Mouse (Mus musculus): ENCODE data around the gene Depdc7. TPM values are rescaled to one million over a fixed set of nuclear protein-coding genes. Genes with fewer than 3 reads are reported as not detected.
A peak's percentile ranks its signal among the peaks of the same experiment; 100 is the strongest.

Depdc7 gene
- polyA plus RNA-seq, 1 experiment, result 4.3 TPM

- no peaks in the 10 kb centered on the region for H3K79me2 ChIP-seq (ENCODE audit: control insufficient read depth, insufficient read depth)
- H3K4me2 ChIP-seq (ENCODE audit: low read depth), result peak overlapping the region; percentile 80
- H3K27me3 ChIP-seq (ENCODE audit: control insufficient read depth, insufficient read depth, insufficient read length), result no peaks in the 10 kb centered on the region
- H3ac ChIP-seq (ENCODE audit: control insufficient read depth, insufficient read length), result peak overlapping the region; percentile 60
- peak overlapping the region; percentile 46 for H3K4me3 ChIP-seq
- TF ChIP-seq CEBPB (IDR thresholded peaks at IDR 0.05; ENCODE audit: insufficient read depth, poor library complexity, severe bottlenecking) (no peak), POLR2AphosphoS2 (IDR thresholded peaks at IDR 0.05; ENCODE audit: insufficient read length, low read depth) (no peak), REST (IDR thresholded peaks at IDR 0.05; ENCODE audit: insufficient read depth, insufficient read length) (no peak), TCF3 (IDR thresholded peaks at IDR 0.05; ENCODE audit: insufficient read length, low read depth) (no peak), USF1 (IDR thresholded peaks at IDR 0.05; ENCODE audit: low read depth) (no peak), POLR2A (IDR thresholded peaks at IDR 0.05; ENCODE audit: insufficient read length, low read depth) (no peak), MYOD1 (IDR thresholded peaks at IDR 0.05; ENCODE audit: control insufficient read depth in 1 of 3, insufficient read length in 2 of 3, low read depth in 2 of 3) (no peak), SRF (IDR thresholded peaks at IDR 0.05; ENCODE audit: control insufficient read depth, insufficient read length, low read depth) (no peak), E2F4 (IDR thresholded peaks at IDR 0.05; ENCODE audit: insufficient read depth) (no peak), MAX (IDR thresholded peaks at IDR 0.05; ENCODE audit: low read depth) (no peak), TCF12 (IDR thresholded peaks at IDR 0.05; ENCODE audit: insufficient read depth, poor library complexity, severe bottlenecking) (no peak), MYOG (IDR thresholded peaks at IDR 0.05; ENCODE audit: control insufficient read depth in 1 of 3, insufficient read depth in 1 of 3, insufficient read length in 2 of 3, low read depth in 2 of 3) (no peak)
- no peaks in the 10 kb centered on the region for H3K36me3 ChIP-seq (ENCODE audit: control insufficient read depth, insufficient read depth)
Measured at GRCm38 (mm10) chr2:104712486-104712809, 30.2 kb downstream of the Depdc7 start.

GRCm38 (mm10) chr2:104711585-104712485, 30.8 kb downstream of the Depdc7 start, which contains the start of gene Tcp11l1:
TSS of gene Tcp11l1 (minus strand) at chr2:104712169.
- peak within 1 kb of the TSS; percentile 46 for H3K4me3 ChIP-seq
- peak within 1 kb of the TSS; percentile 80 for H3K4me2 ChIP-seq (ENCODE audit: low read depth)
- H3K79me2 ChIP-seq (ENCODE audit: control insufficient read depth, insufficient read depth), result no peaks in the 10 kb centered on the region
- H3ac ChIP-seq (ENCODE audit: control insufficient read depth, insufficient read length), result peak within 1 kb of the TSS; percentile 60
- H3K27me3 ChIP-seq (ENCODE audit: control insufficient read depth, insufficient read depth, insufficient read length), result no peaks in the 10 kb centered on the region
- no peaks in the 10 kb centered on the region for H3K36me3 ChIP-seq (ENCODE audit: control insufficient read depth, insufficient read depth)
- TF ChIP-seq E2F4 (IDR thresholded peaks at IDR 0.05; ENCODE audit: insufficient read depth), result peak; percentile 38
- no peak for TF ChIP-seq SRF (IDR thresholded peaks at IDR 0.05; ENCODE audit: control insufficient read depth, insufficient read length, low read depth)
- TF ChIP-seq MYOD1 (IDR thresholded peaks at IDR 0.05; ENCODE audit: control insufficient read depth in 1 of 3, insufficient read length in 2 of 3, low read depth in 2 of 3), result no peak
- no peak for TF ChIP-seq USF1 (IDR thresholded peaks at IDR 0.05; ENCODE audit: low read depth)
- no peak for TF ChIP-seq CEBPB (IDR thresholded peaks at IDR 0.05; ENCODE audit: insufficient read depth, poor library complexity, severe bottlenecking)
- no peak for TF ChIP-seq TCF12 (IDR thresholded peaks at IDR 0.05; ENCODE audit: insufficient read depth, poor library complexity, severe bottlenecking)
- peak; percentile 52 for TF ChIP-seq POLR2AphosphoS2 (IDR thresholded peaks at IDR 0.05; ENCODE audit: insufficient read length, low read depth)
- peak in 1 of 3 experiments; percentile 11 for TF ChIP-seq MYOG (IDR thresholded peaks at IDR 0.05; ENCODE audit: control insufficient read depth in 1 of 3, insufficient read depth in 1 of 3, insufficient read length in 2 of 3, low read depth in 2 of 3)
- TF ChIP-seq TCF3 (IDR thresholded peaks at IDR 0.05; ENCODE audit: insufficient read length, low read depth), result no peak
- TF ChIP-seq REST (IDR thresholded peaks at IDR 0.05; ENCODE audit: insufficient read depth, insufficient read length), result no peak
- TF ChIP-seq POLR2A (IDR thresholded peaks at IDR 0.05; ENCODE audit: insufficient read length, low read depth), result peak; percentile 57
- TF ChIP-seq MAX (IDR thresholded peaks at IDR 0.05; ENCODE audit: low read depth), result no peak

GRCm38 (mm10) chr2:104710670-104711370, 31.9 kb downstream of the Depdc7 start:
- Histone ChIP-seq H3K27me3 (ENCODE audit: control insufficient read depth, insufficient read depth, insufficient read length) (no peaks in the 10 kb centered on the region), H3K36me3 (ENCODE audit: control insufficient read depth, insufficient read depth) (no peaks in the 10 kb centered on the region), H3ac (ENCODE audit: control insufficient read depth, insufficient read length) (no peak overlapping the region), H3K79me2 (ENCODE audit: control insufficient read depth, insufficient read depth) (no peaks in the 10 kb centered on the region), H3K4me3 (peak overlapping the region; percentile 46), H3K4me2 (ENCODE audit: low read depth) (peak overlapping the region; percentile 80)
- TF ChIP-seq CEBPB (IDR thresholded peaks at IDR 0.05; ENCODE audit: insufficient read depth, poor library complexity, severe bottlenecking) (no peak), MYOD1 (IDR thresholded peaks at IDR 0.05; ENCODE audit: control insufficient read depth in 1 of 3, insufficient read length in 2 of 3, low read depth in 2 of 3) (no peak), E2F4 (IDR thresholded peaks at IDR 0.05; ENCODE audit: insufficient read depth) (no peak), SRF (IDR thresholded peaks at IDR 0.05; ENCODE audit: control insufficient read depth, insufficient read length, low read depth) (no peak), USF1 (IDR thresholded peaks at IDR 0.05; ENCODE audit: low read depth) (peak; percentile 23)

GRCm38 (mm10) chr2:104709786-104710337, 32.8 kb downstream of the Depdc7 start:
- Histone ChIP-seq H3K27me3 (ENCODE audit: control insufficient read depth, insufficient read depth, insufficient read length) (no peaks in the 10 kb centered on the region), H3K4me2 (ENCODE audit: low read depth) (no peak overlapping the region), H3ac (ENCODE audit: control insufficient read depth, insufficient read length) (no peak overlapping the region), H3K79me2 (ENCODE audit: control insufficient read depth, insufficient read depth) (no peaks in the 10 kb centered on the region), H3K4me3 (no peak overlapping the region), H3K36me3 (ENCODE audit: control insufficient read depth, insufficient read depth) (no peaks in the 10 kb centered on the region)
- no peak for TF ChIP-seq E2F4 (IDR thresholded peaks at IDR 0.05; ENCODE audit: insufficient read depth)
- TF ChIP-seq SRF (IDR thresholded peaks at IDR 0.05; ENCODE audit: control insufficient read depth, insufficient read length, low read depth), result no peak
- TF ChIP-seq REST (IDR thresholded peaks at IDR 0.05; ENCODE audit: insufficient read depth, insufficient read length), result no peak
- TF ChIP-seq MYOD1 (IDR thresholded peaks at IDR 0.05; ENCODE audit: control insufficient read depth in 1 of 3, insufficient read length in 2 of 3, low read depth in 2 of 3), result no peak
- no peak for TF ChIP-seq TCF12 (IDR thresholded peaks at IDR 0.05; ENCODE audit: insufficient read depth, poor library complexity, severe bottlenecking)
- TF ChIP-seq TCF3 (IDR thresholded peaks at IDR 0.05; ENCODE audit: insufficient read length, low read depth), result no peak
- no peak for TF ChIP-seq MAX (IDR thresholded peaks at IDR 0.05; ENCODE audit: low read depth)
- TF ChIP-seq MYOG (IDR thresholded peaks at IDR 0.05; ENCODE audit: control insufficient read depth in 1 of 3, insufficient read depth in 1 of 3, insufficient read length in 2 of 3, low read depth in 2 of 3), result no peak
- TF ChIP-seq POLR2AphosphoS2 (IDR thresholded peaks at IDR 0.05; ENCODE audit: insufficient read length, low read depth), result no peak
- TF ChIP-seq CEBPB (IDR thresholded peaks at IDR 0.05; ENCODE audit: insufficient read depth, poor library complexity, severe bottlenecking), result no peak
- no peak for TF ChIP-seq POLR2A (IDR thresholded peaks at IDR 0.05; ENCODE audit: insufficient read length, low read depth)
- no peak for TF ChIP-seq USF1 (IDR thresholded peaks at IDR 0.05; ENCODE audit: low read depth)

Data from myocyte (in vitro differentiated cells).